Mouse (Mus musculus): Measurements from ENCODE around the gene Rdh16. TPM values are rescaled to one million over a fixed set of nuclear protein-coding genes. Genes with fewer than 3 reads are reported as not detected.
"Not testable (repeated sequence)": the region's sequence is repeated elsewhere in the genome, so short reads cannot be mapped to it uniquely, and the experiment has no call there.

Gene Rdh16
- total RNA-seq, 4 experiments from 2014 or later, result 0.11 TPM; not detected in 3

- DNase-seq (ENCODE audit: low spot score in 2 of 2), result no peak
Measured at GRCm38 (mm10) chr10:127829121-127829520, 28.2 kb downstream of the Rdh16 start.

- not testable (repeated sequence) for DNase-seq (ENCODE audit: low spot score in 2 of 2)
Measured at GRCm38 (mm10) chr10:127834186-127834585, 33.2 kb downstream of the Rdh16 start.

- DNase-seq (ENCODE audit: low spot score in 2 of 2), result no peak
Measured at GRCm38 (mm10) chr10:127835292-127835691, 34.3 kb downstream of the Rdh16 start.

- not testable (repeated sequence) for DNase-seq (ENCODE audit: low spot score in 2 of 2)
Measured at GRCm38 (mm10) chr10:127837793-127838192, 36.8 kb downstream of the Rdh16 start.

- DNase-seq (ENCODE audit: low spot score in 2 of 2), result no peak
Measured at GRCm38 (mm10) chr10:127838539-127838938, 37.6 kb downstream of the Rdh16 start.

- no peak for DNase-seq (ENCODE audit: low spot score in 2 of 2)
Measured at GRCm38 (mm10) chr10:127840776-127841175, 39.8 kb downstream of the Rdh16 start.

- not testable (repeated sequence) for DNase-seq (ENCODE audit: low spot score in 2 of 2)
Measured at GRCm38 (mm10) chr10:127845945-127846344, 45.0 kb downstream of the Rdh16 start.

DNA sequence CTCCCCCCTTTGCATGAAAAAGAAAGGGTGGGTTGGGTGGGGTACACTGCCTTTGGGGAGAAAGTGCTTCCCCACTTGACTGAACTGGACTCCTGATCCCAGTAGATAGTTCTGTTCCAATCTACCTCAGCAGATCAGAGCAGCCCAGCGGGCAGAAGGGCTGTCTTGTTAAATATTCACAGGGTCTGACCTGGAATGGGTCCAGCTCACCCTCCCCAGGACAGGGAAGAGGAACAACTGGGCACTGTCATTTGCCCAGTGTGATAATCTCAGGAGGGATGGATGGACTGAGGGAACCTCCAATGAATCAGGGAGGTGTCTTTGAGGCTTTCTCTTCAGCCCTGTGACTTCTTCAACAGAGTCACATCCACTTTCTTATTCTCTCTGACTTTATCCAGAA is 47.1 kb downstream of the Rdh16 start:
- DNase-seq (ENCODE audit: low spot score in 2 of 2), result no peak

GRCm38 (mm10) chr10:127849628-127850027 is 48.7 kb downstream of the Rdh16 start, which contains the start of gene Rdh19:
Gene Rdh19, plus strand, starts transcription at chr10:127849928.
- no peak for DNase-seq (ENCODE audit: low spot score in 2 of 2)

- DNase-seq (ENCODE audit: low spot score in 2 of 2), result no peak
Measured at GRCm38 (mm10) chr10:127856376-127856775, 55.4 kb downstream of the Rdh16 start.

GRCm38 (mm10) chr10:127864931-127865330 is 64.0 kb downstream of the Rdh16 start:
- DNase-seq (ENCODE audit: low spot score in 2 of 2), result no peak

- DNase-seq (ENCODE audit: low spot score in 2 of 2), result no peak
Measured at GRCm38 (mm10) chr10:127866232-127866631, 65.3 kb downstream of the Rdh16 start, which contains the start of gene Rdh16f2. Gene Rdh16f2, plus strand, starts transcription at chr10:127866474.

GRCm38 (mm10) chr10:127872484-127872883 is 71.5 kb downstream of the Rdh16 start:
- no peak for DNase-seq (ENCODE audit: low spot score in 2 of 2)

- DNase-seq (ENCODE audit: low spot score in 2 of 2), result no peak
Measured at GRCm38 (mm10) chr10:127877681-127878080, 76.7 kb downstream of the Rdh16 start.

- no peak for DNase-seq (ENCODE audit: low spot score in 2 of 2)
Measured at GRCm38 (mm10) chr10:127878262-127879057, 77.5 kb downstream of the Rdh16 start.

- no peak for DNase-seq (ENCODE audit: low spot score in 2 of 2)
Measured at GRCm38 (mm10) chr10:127879155-127879688, 78.3 kb downstream of the Rdh16 start.

- no peak for DNase-seq (ENCODE audit: low spot score in 2 of 2)
Measured at GRCm38 (mm10) chr10:127881041-127881440, 80.1 kb downstream of the Rdh16 start.

- no peak for DNase-seq (ENCODE audit: low spot score in 2 of 2)
Measured at GRCm38 (mm10) chr10:127886551-127886950, 85.6 kb downstream of the Rdh16 start.

DNA sequence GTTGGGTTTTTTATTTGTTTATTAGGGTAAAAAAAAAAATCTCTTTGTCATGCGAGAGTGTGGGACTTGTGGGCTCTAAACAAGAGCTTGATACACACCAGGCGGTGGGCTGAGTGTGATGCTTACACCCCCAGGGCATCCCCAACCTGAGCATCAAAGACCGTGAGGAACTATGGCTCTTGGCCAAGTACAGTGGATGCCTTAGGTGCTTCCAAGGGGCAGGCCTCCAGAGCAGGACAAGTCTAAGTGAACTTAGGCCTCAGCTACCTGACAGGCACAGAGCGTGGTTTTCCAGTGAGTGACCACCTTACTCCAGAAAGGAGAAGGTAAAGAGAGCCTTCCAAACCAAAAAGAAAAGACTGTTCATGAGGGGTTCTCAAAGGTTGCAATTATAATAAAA is 86.0 kb downstream of the Rdh16 start:
- no peak for DNase-seq (ENCODE audit: low spot score in 2 of 2)

DNA sequence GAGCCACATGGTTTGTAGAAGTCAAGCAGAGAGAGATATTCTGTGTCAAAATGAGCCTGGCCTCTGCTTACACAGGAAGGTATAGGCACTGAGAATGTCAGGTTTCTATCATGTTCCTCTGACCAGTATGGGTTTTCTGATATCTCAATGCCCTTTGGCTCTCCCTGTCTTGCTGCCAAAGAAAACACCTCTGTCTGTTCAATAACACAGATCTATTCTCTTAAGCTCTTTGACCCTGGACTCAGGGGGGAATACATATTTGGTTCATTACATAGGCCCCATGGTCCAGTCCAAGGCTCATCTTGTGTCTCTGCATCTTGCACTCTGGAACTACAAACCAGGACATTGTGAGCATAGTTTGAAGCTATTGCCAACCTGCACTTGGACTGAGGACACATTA is 87.7 kb downstream of the Rdh16 start, which contains the start of gene Rdh7:
Gene Rdh7, minus strand, starts transcription at position 213 of the 400 bp plus-strand sequence.
- no peak for DNase-seq (ENCODE audit: low spot score in 2 of 2)

DNA sequence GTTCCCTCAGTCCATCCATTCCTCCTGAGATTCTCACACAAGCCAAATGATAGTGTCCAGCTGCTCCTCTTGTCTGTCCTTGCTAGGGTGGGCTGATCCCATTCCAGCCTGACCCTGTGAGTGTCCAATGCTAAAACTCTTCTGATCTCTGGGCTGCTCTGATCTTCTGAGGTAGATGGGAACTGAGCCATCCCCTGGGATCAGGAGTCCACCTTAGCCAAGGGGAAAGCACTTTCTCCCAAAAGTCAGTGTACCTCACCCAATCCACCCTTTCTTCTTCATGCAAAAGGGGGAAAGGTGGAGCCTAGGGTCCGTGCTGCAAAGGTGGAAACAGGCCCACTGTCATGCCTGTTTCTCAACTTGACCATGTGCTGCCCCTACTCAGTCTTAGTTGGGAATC is 90.5 kb downstream of the Rdh16 start:
- DNase-seq (ENCODE audit: low spot score in 2 of 2), result no peak

GRCm38 (mm10) chr10:127893163-127894022 is 92.4 kb downstream of the Rdh16 start:
- not testable (repeated sequence) for DNase-seq (ENCODE audit: low spot score in 2 of 2)
